Mouse (Mus musculus): ENCODE results near the gene Ate1. TPM values are rescaled to one million over a fixed set of nuclear protein-coding genes. Genes with fewer than 3 reads are reported as not detected.

The Ate1 gene
- polyA plus RNA-seq, 1 experiment: 13.7 TPM

GRCm38 (mm10) chr7:130475970-130476369 lies 44.2 kb downstream of the Ate1 start:
- Histone ChIP-seq H3K4me3 (replicated peaks; ENCODE audit: control insufficient read depth, low read depth, low read length) (no peak overlapping the region), H3K27ac (ENCODE audit: control insufficient read depth, insufficient read depth, low read depth, low read length, poor library complexity) (no peak overlapping the region), H3K4me1 (ENCODE audit: control insufficient read depth, insufficient read depth, low read length) (peaks cover 3% of the 10 kb centered on the region; the same call in 1 of the 2 replicates)
- WGBS: 44% methylated on average over 2 of the region's 2 CpGs
- TF ChIP-seq POLR2A (IDR thresholded peaks at IDR 0.05; ENCODE audit: borderline replicate concordance, control insufficient read depth, low read depth, low read length) (no peak), CTCF (IDR thresholded peaks at IDR 0.05; ENCODE audit: control insufficient read depth, insufficient read depth, low read length) (peak; percentile 76)

GRCm38 (mm10) chr7:130473881-130474280 lies 46.3 kb downstream of the Ate1 start:
- Histone ChIP-seq H3K27ac (ENCODE audit: control insufficient read depth, insufficient read depth, low read depth, low read length, poor library complexity) (peak overlapping the region; percentile 64), H3K4me3 (replicated peaks; ENCODE audit: control insufficient read depth, low read depth, low read length) (no peak overlapping the region), H3K4me1 (ENCODE audit: control insufficient read depth, insufficient read depth, low read length) (peaks cover 3% of the 10 kb centered on the region; the same call in 1 of the 2 replicates)
- 40% methylated on average over 3 of the region's 3 CpGs for WGBS
- TF ChIP-seq CTCF (IDR thresholded peaks at IDR 0.05; ENCODE audit: control insufficient read depth, insufficient read depth, low read length) (no peak), POLR2A (IDR thresholded peaks at IDR 0.05; ENCODE audit: borderline replicate concordance, control insufficient read depth, low read depth, low read length) (no peak)

DNA sequence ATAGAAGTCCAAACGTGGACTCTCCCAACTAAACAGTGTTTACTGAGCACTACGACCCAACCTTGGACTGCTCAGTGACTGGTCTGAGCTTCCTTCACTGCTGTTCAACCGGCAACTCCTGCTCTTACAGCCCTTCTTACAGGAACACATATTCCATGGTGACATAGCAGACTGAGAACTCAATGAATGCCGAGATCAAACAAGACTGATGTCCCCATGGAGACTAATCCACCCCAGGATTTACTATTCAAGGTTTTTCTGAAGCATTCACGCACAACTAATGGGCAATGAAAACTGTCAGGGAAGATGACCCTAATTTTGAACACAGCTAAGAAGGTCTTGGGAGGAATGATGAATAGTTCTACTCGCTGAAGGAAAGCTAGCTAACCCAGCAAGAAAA lies 47.5 kb downstream of the Ate1 start:
- WGBS: 88% methylated on average over 6 of the region's 6 CpGs
- no peak for TF ChIP-seq CTCF (IDR thresholded peaks at IDR 0.05; ENCODE audit: control insufficient read depth, insufficient read depth, low read length)
- no peak for TF ChIP-seq POLR2A (IDR thresholded peaks at IDR 0.05; ENCODE audit: borderline replicate concordance, control insufficient read depth, low read depth, low read length)
- peaks cover 3% of the 10 kb centered on the region; the same call in 1 of the 2 replicates for H3K4me1 ChIP-seq (ENCODE audit: control insufficient read depth, insufficient read depth, low read length)
- H3K27ac ChIP-seq (ENCODE audit: control insufficient read depth, insufficient read depth, low read depth, low read length, poor library complexity): no peak overlapping the region
- H3K4me3 ChIP-seq (replicated peaks; ENCODE audit: control insufficient read depth, low read depth, low read length): no peak overlapping the region

- TF ChIP-seq CTCF (IDR thresholded peaks at IDR 0.05; ENCODE audit: control insufficient read depth, insufficient read depth, low read length) (no peak), POLR2A (IDR thresholded peaks at IDR 0.05; ENCODE audit: borderline replicate concordance, control insufficient read depth, low read depth, low read length) (no peak)
- WGBS: 80% methylated on average over 6 of the region's 6 CpGs
- peaks cover 3% of the 10 kb centered on the region; the same call in 1 of the 2 replicates for H3K4me1 ChIP-seq (ENCODE audit: control insufficient read depth, insufficient read depth, low read length)
Measured at GRCm38 (mm10) chr7:130471045-130471444, 49.1 kb downstream of the Ate1 start.

DNA sequence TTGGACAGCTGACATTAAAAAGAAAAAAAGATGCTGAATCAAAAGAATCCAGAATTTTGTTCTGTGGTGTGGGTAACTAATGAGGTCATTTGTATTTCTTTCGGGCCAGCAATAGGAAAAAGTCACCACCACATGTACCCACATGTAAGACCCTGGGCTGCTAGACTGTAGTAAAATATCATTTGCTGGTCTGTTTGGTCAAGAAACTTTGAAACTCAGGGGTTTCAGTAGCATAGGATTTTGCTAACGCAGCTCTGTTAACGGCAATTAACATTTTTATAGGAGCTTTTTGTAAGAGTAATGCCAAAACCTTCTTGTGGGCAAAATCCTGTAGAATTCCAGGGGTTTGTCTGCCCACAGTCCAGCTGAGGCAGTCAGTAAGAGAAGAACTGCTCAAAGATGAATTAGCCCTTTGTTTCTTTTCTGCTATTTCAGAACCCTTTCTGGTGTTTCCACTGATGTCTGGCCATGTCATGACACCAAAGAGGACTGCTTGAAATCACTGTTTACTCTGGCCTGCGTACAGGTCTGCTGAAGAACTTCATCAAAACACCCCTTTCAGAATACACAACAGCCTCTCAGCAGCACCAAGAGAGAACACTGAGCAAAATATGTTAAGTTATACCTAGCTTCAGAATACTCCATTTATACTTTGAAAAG lies 64.5 kb downstream of the Ate1 start:
- TF ChIP-seq POLR2A (IDR thresholded peaks at IDR 0.05; ENCODE audit: borderline replicate concordance, control insufficient read depth, low read depth, low read length) (no peak), CTCF (IDR thresholded peaks at IDR 0.05; ENCODE audit: control insufficient read depth, insufficient read depth, low read length) (no peak)
- Histone ChIP-seq H3K27ac (ENCODE audit: control insufficient read depth, insufficient read depth, low read depth, low read length, poor library complexity) (no peak overlapping the region), H3K4me1 (ENCODE audit: control insufficient read depth, insufficient read depth, low read length) (no peaks in the 10 kb centered on the region), H3K4me3 (replicated peaks; ENCODE audit: control insufficient read depth, low read depth, low read length) (no peak overlapping the region)
- WGBS: 86% methylated on average over 4 of the region's 4 CpGs

More at GRCm38 (mm10) chr7:130471045-130471444, 49.1 kb downstream of the Ate1 start:
- Histone ChIP-seq H3K4me3 (replicated peaks; ENCODE audit: control insufficient read depth, low read depth, low read length) (no peak overlapping the region), H3K27ac (ENCODE audit: control insufficient read depth, insufficient read depth, low read depth, low read length, poor library complexity) (no peak overlapping the region)

GRCm38 (mm10) chr7:130454226-130454625 lies 65.9 kb downstream of the Ate1 start:
- 86% methylated on average over 3 of the region's 3 CpGs for WGBS
- Histone ChIP-seq H3K27ac (ENCODE audit: control insufficient read depth, insufficient read depth, low read depth, low read length, poor library complexity) (no peak overlapping the region), H3K4me1 (ENCODE audit: control insufficient read depth, insufficient read depth, low read length) (no peaks in the 10 kb centered on the region), H3K4me3 (replicated peaks; ENCODE audit: control insufficient read depth, low read depth, low read length) (no peak overlapping the region)
- TF ChIP-seq POLR2A (IDR thresholded peaks at IDR 0.05; ENCODE audit: borderline replicate concordance, control insufficient read depth, low read depth, low read length): no peak
- no peak for TF ChIP-seq CTCF (IDR thresholded peaks at IDR 0.05; ENCODE audit: control insufficient read depth, insufficient read depth, low read length)

DNA sequence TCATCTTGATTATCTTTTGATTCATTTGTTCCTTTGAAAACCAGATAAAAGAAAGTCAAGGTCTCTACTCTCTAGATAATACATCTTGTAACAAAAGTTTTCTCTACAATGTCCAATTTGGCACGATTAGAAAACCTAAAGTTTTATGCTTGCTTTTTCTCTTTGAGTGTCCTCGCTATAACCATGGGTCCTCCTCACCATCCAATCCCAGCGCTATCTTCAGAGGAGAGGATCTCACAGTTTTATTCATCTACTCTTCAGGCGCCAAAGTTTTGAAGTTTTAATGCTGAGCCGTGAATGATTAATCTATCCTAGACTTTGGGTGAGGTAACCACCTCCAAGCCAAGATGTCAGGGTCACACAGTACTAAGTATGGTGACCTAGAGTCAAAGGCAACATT lies 84.4 kb downstream of the Ate1 start:
- 88% methylated on average over 5 of the region's 5 CpGs for WGBS
- no peak overlapping the region for H3K27ac ChIP-seq (ENCODE audit: control insufficient read depth, insufficient read depth, low read depth, low read length, poor library complexity)
- TF ChIP-seq CTCF (IDR thresholded peaks at IDR 0.05; ENCODE audit: control insufficient read depth, insufficient read depth, low read length): no peak
- TF ChIP-seq POLR2A (IDR thresholded peaks at IDR 0.05; ENCODE audit: borderline replicate concordance, control insufficient read depth, low read depth, low read length): no peak
- no peaks in the 10 kb centered on the region for H3K4me1 ChIP-seq (ENCODE audit: control insufficient read depth, insufficient read depth, low read length)
- no peak overlapping the region for H3K4me3 ChIP-seq (replicated peaks; ENCODE audit: control insufficient read depth, low read depth, low read length)

GRCm38 (mm10) chr7:130432141-130432540 lies 88.0 kb downstream of the Ate1 start:
- TF ChIP-seq CTCF (IDR thresholded peaks at IDR 0.05; ENCODE audit: control insufficient read depth, insufficient read depth, low read length): no peak
- TF ChIP-seq POLR2A (IDR thresholded peaks at IDR 0.05; ENCODE audit: borderline replicate concordance, control insufficient read depth, low read depth, low read length): no peak
- Histone ChIP-seq H3K27ac (ENCODE audit: control insufficient read depth, insufficient read depth, low read depth, low read length, poor library complexity) (no peak overlapping the region), H3K4me3 (replicated peaks; ENCODE audit: control insufficient read depth, low read depth, low read length) (no peak overlapping the region), H3K4me1 (ENCODE audit: control insufficient read depth, insufficient read depth, low read length) (no peaks in the 10 kb centered on the region)
- 94% methylated on average over 2 of the region's 2 CpGs for WGBS
